Mouse (Mus musculus) cortical plate, adult 2 months (tissue): ENCODE results near the gene Samd5. TPM values are rescaled to one million over a fixed set of nuclear protein-coding genes. Genes with fewer than 3 reads are reported as not detected.
A peak's percentile ranks its signal among the peaks of the same experiment; 100 is the strongest.

Source experiments
- H3K27ac ChIP-seq: fragments of 200-500 bp; 2 replicates; pipeline ENCODE4 v1.5.1; 2012; ENCODE audit warnings: low read length, control low read depth, inconsistent platforms; ENCODE audit not compliant: insufficient read depth
- H3K4me1 ChIP-seq: fragments of 200-500 bp; 2 replicates; pipeline ENCODE4 v1.6.1; 2011; ENCODE audit warnings: low read length; ENCODE audit not compliant: control insufficient read depth, insufficient read depth
- H3K4me3 ChIP-seq: fragments of 200-500 bp; 2 replicates; pipeline ENCODE4 v1.5.1; 2011; ENCODE audit warnings: mild to moderate bottlenecking, low read length, control low read depth; ENCODE audit not compliant: insufficient read depth
- CTCF ChIP-seq: fragments of 200-500 bp; IDR thresholded peaks from 2 replicates; pipeline ENCODE4 v1.5.1; 2011; ENCODE audit warnings: mild to moderate bottlenecking, control low read depth, low read length; ENCODE audit not compliant: insufficient read depth; ENCODE audit errors: extremely low read depth
- POLR2A ChIP-seq: fragments of 200-500 bp; IDR thresholded peaks from 2 replicates; pipeline ENCODE4 v1.6.1; 2011; ENCODE audit warnings: mild to moderate bottlenecking, low read length, control low read depth; ENCODE audit not compliant: insufficient read depth; ENCODE audit errors: extremely low read depth
- polyA plus RNA-seq: library from polyadenylated mRNA; depleted of rRNA; stranded (reverse); fragments of >200 nt; gene quantifications from 2 replicates; pipeline ENCODE4 v1.2.3, GENCODE M21; 2012

Gene Samd5
- polyA plus RNA-seq, 1 experiment: 6.9 TPM

DNA sequence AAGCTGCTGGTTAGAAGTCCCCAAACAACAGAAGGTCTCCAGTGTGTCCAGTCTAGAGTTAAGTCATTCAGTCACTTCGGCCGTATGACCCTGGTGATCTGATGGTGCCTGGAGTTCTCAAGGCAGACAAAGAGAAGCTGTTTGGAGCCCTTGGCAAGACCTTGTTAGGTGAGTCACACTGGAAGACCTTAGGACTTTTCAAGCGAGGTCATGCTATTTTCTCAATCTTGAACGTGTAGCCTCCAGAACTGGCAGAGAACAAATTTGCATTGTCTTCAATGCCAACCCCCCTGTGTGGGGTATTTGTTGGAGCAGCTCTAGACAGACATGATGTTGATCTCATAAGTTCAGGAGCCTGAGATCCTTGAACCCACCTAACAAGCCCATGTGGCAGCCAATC is 6.2 kb downstream of the Samd5 start:
- Histone ChIP-seq H3K4me3 (no peak overlapping the region), H3K4me1 (no peaks in the 10 kb centered on the region), H3K27ac (no peak overlapping the region)
- TF ChIP-seq POLR2A (no peak), CTCF (no peak)

DNA sequence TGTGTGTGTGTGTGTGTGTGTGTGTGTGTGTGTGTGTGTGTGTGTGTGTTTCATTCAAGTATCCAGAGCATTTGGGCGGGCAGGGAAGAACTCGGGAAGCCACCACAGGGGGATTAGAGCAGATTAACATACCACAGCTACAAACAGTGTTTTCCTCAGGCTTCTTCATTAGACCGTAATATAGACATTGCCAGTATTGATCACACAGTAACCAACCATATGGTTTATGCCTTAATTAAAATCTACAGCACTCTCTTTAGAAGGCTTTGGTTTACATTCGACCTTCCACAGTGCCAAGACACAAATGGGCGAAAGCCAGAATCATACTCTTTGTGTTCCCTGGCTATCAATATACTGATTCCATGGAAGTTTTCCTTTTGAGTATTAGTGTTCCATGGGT is 22.1 kb downstream of the Samd5 start:
- H3K27ac ChIP-seq: no peak overlapping the region

GRCm38 (mm10) chr10:9650050-9650825 is 24.8 kb downstream of the Samd5 start:
- Histone ChIP-seq H3K4me3 (no peak overlapping the region), H3K4me1 (no peaks in the 10 kb centered on the region), H3K27ac (0 out of 2 replicates have a peak overlapping the region, but pooled peaks have one; percentile 3)
- TF ChIP-seq POLR2A (no peak), CTCF (no peak)

More for the DNA sequence above, 22.1 kb downstream of the Samd5 start:
- TF ChIP-seq CTCF (no peak), POLR2A (no peak)
- H3K4me3 ChIP-seq: no peak overlapping the region
- no peaks in the 10 kb centered on the region for H3K4me1 ChIP-seq

DNA sequence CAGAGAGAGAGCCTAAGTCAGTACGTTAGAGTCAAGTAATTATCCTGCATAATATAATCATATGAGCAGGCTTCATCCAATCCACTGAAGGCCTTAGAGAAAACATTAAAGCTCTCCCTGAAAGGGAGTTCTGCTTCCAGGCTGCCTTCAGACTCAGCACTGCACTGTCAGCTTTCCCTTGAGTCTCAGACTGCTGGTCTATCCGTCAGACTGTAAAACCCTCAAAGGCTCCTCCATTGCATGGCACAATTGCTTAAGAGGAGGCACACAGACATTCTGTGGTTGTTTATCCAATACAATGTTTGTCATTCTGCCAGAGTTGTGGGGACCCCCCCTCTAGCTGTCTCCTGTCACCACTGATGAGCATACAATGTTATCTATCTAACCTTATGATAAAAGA is 26.5 kb downstream of the Samd5 start:
- Histone ChIP-seq H3K4me3 (no peak overlapping the region), H3K4me1 (no peaks in the 10 kb centered on the region), H3K27ac (no peak overlapping the region)
- no peak for TF ChIP-seq POLR2A
- TF ChIP-seq CTCF: no peak

DNA sequence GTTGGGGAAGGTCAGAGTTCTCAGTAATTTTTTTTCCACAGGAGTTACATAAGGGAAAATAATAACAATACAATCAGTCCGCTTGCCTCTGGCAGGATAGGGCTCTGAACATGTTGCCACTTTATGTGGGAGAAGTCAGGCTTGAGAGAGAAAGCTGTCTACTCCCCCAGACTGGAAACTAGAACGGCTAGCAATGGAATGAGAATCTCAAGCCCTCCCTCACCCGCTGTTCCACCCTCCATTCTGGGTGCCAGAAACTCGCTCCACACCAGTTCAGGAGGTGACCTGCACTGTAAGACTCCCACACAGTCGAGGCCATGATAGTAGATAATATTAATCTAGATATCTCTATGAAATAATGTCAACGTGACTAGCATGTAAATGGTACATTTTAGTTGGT is 27.3 kb downstream of the Samd5 start:
- Histone ChIP-seq H3K27ac (no peak overlapping the region), H3K4me1 (no peaks in the 10 kb centered on the region), H3K4me3 (no peak overlapping the region)
- TF ChIP-seq POLR2A (no peak), CTCF (no peak)

DNA sequence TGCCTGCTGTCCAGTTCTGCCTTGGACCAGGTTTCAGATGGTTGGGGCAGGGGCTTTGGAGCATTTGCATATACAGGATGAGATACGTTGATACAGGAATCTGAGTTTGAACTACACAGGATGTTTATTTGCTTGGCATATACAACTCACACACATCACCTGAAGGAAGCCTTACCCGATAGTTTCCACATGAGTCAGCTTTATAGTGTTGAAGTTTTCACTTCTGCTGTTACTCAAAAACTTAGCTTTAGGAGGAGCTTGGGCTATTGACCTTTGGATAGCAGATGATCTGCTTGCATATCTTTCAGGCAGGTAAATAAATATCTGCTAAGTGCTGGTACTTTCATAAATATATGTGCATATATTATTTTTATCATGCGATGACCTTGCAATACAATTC is 28.6 kb downstream of the Samd5 start:
- Histone ChIP-seq H3K4me1 (no peaks in the 10 kb centered on the region), H3K4me3 (no peak overlapping the region), H3K27ac (no peak overlapping the region)
- TF ChIP-seq POLR2A: no peak
- TF ChIP-seq CTCF: no peak

DNA sequence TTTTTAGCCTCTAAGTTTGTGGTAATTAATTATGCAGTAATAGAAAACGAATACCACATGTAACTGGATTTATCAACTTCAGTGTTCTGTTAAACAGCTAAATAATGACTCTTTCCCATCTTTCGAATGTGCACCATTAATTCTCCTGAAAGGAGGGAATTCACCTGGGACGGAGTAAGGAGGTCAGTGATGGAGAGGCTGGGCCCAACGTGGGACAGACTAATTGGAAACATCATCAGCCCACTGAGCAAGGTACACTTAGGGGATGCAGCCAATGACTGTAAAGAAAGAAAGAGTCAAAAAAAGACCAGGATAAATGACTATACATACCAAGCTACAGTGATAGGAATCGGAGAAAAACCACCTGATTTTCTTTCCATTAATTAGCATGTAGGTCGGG is 31.5 kb downstream of the Samd5 start:
- Histone ChIP-seq H3K4me3 (no peak overlapping the region), H3K4me1 (peaks cover 3% of the 10 kb centered on the region), H3K27ac (no peak overlapping the region)
- TF ChIP-seq POLR2A (no peak), CTCF (no peak)

DNA sequence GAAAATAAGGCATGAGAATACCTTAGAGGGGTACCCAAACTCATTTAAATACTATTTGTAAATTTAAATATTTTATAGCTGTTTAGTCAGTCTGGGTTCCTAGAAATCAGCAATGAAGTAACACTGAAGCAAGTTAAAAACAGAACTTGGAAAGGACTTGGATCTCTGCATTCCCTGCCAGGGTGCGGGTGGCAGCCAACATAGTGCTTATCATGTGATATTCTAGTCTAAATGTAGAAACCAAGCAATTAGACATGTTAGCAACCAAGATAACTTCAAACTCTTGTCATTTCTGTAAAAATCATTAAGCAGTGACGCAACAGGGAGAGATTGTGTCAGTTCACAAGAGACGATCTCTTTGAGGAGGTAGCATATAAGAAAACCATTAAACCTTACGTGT is 32.9 kb downstream of the Samd5 start:
- TF ChIP-seq CTCF (no peak), POLR2A (no peak)
- no peak overlapping the region for H3K27ac ChIP-seq
- H3K4me3 ChIP-seq: no peak overlapping the region
- H3K4me1 ChIP-seq: peaks cover 5% of the 10 kb centered on the region

DNA sequence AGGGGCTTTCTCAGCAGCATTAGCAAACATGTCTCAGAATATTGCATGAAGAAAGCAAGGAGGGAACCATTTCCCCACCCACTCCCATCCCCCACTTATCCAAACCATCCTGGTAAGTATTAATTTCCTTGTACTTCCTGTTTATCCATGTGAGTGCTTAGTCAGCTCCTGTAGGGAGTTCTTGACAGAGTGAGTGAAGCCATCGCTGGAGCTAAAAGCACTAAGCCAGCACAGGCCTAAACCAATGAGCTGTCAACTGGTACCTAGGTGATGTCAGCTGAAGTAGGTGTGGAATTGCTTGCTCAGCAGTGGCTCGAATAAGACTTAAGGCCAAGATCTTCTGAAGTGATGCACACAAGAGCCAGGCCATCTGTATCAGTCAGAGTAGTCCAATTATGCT is 34.3 kb downstream of the Samd5 start:
- Histone ChIP-seq H3K4me3 (no peak overlapping the region), H3K27ac (no peak overlapping the region), H3K4me1 (peaks cover 5% of the 10 kb centered on the region)
- TF ChIP-seq POLR2A (no peak), CTCF (no peak)

- Histone ChIP-seq H3K27ac (no peak overlapping the region), H3K4me1 (peaks cover 5% of the 10 kb centered on the region), H3K4me3 (no peak overlapping the region)
- TF ChIP-seq CTCF: no peak
- TF ChIP-seq POLR2A: no peak
Observed at GRCm38 (mm10) chr10:9640056-9640455, 35.0 kb downstream of the Samd5 start.

GRCm38 (mm10) chr10:9625356-9625755 is 49.7 kb downstream of the Samd5 start:
- no peaks in the 10 kb centered on the region for H3K4me1 ChIP-seq
- TF ChIP-seq POLR2A (no peak), CTCF (no peak)
- H3K4me3 ChIP-seq: no peak overlapping the region
- H3K27ac ChIP-seq: no peak overlapping the region
